Mouse (Mus musculus): Measurements from ENCODE around the gene Cdh4.

The Cdh4 gene

GRCm38 (mm10) chr2:179538535-179538934 lies 96.3 kb downstream of the Cdh4 start:
- no peak for ATAC-seq (ENCODE audit: low TSS enrichment)

GRCm38 (mm10) chr2:179539532-179540245 lies 97.5 kb downstream of the Cdh4 start:
- no peak for ATAC-seq (ENCODE audit: low TSS enrichment)

- no peak for ATAC-seq (ENCODE audit: low TSS enrichment)
These were observed 98.9 kb downstream of the Cdh4 start for GRCm38 (mm10) chr2:179541096-179541495.

DNA sequence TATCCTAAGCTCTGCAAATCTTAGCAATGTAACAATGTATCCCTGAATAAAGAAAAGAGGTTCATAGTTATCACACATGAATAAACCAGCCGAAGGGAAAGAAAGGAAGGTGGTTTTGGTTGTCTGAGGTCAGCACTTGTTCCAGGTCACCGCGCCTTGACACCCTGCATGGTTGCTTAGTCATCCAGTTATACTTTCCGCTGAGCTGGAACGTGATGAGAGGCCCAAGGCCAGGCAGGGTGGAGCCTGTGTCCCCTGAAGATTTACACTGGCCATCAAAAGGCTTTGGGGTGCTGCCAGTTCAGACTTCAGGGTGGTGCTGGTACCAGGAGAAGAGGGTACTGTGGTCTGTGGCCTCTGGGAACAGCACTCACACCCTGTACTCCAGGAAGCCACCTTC lies 105.4 kb downstream of the Cdh4 start:
- ATAC-seq (ENCODE audit: low TSS enrichment): no peak

- no peak for ATAC-seq (ENCODE audit: low TSS enrichment)
These were observed 113.7 kb downstream of the Cdh4 start for GRCm38 (mm10) chr2:179555928-179556327.

DNA sequence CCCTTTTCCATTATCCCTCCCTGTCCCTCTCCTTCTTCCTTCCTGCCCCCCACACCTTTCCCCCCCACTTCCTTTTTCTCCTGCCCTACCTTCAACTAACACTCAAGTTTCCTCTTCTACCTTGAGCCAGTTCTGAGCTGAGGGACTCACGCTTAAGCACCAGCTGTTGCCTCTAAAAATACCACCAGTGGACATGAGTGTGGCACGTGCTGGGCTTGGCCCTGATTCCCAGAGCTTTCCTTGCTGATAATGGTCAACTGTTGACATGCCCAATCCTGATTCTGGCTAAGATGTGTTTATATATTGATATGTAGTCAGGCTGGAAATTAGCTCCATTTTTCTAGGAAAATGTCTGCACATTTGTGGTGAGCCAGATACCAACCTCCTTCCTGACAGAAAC lies 120.1 kb downstream of the Cdh4 start:
- ATAC-seq (ENCODE audit: low TSS enrichment): no peak

DNA sequence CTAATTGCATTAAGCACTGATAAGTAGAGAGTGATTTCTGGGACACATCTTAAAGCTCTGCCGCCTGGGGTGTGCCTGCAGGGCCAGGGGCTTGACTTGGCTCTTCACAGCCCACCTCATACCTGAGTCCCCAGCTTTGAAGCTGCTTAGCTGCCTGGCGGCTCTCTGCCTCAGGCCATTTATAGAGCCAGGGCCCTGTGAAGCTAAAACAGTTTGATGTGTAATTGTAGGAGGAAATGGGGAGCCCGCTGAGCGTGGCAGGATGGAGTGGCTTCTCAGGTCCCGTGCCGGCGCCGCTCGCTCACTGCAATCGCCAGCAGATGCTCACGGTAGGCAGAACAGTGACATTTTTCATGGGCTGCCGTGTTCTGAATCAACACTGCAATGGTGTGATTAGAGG lies 123.4 kb downstream of the Cdh4 start:
- 0 out of 2 replicates have a peak, but pooled peaks have one; percentile 23 for ATAC-seq (ENCODE audit: low TSS enrichment)

DNA sequence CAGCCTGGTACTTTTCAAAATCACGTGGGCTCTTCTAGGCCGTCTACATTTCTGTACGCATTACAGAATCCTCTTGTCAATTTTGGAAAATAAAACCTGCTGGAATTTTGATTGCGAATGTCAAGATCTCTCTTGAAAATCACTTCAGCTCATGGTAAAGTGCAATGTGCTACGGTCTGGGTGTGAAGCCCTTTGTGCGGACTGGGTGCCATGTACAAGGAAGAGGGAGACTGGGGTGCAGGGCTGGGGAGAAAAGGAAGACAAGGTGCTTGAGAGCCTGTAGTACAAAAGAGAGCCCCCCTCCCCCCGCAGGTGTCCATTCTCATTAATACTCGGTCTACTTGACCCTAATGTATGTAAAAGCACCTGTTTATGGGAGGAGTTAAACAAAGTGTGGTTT lies 125.7 kb downstream of the Cdh4 start:
- ATAC-seq (ENCODE audit: low TSS enrichment): no peak

DNA sequence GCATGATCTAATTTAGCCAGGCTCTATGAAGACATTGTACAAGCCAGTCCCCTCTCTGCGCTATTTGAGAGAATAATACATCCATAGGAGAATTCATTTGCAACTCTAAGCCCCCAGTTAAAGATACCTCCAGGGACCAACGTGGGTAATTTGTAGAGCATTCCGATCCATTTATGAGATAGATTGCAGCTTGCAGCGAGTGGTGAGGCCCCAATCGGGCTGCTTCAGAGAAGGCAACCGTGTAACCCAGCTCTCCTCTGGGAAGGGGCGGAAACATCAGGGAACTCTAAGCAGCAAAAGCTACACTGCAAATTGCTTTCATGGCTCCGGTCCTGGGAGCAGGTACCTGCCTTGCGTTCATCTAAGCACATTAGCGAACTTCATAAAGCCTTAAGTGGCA lies 126.9 kb downstream of the Cdh4 start:
- ATAC-seq (ENCODE audit: low TSS enrichment): no peak

- ATAC-seq (ENCODE audit: low TSS enrichment): no peak
These were observed 129.0 kb downstream of the Cdh4 start for GRCm38 (mm10) chr2:179571175-179571769.

- no peak for ATAC-seq (ENCODE audit: low TSS enrichment)
These were observed 131.1 kb downstream of the Cdh4 start for GRCm38 (mm10) chr2:179573331-179573730.

DNA sequence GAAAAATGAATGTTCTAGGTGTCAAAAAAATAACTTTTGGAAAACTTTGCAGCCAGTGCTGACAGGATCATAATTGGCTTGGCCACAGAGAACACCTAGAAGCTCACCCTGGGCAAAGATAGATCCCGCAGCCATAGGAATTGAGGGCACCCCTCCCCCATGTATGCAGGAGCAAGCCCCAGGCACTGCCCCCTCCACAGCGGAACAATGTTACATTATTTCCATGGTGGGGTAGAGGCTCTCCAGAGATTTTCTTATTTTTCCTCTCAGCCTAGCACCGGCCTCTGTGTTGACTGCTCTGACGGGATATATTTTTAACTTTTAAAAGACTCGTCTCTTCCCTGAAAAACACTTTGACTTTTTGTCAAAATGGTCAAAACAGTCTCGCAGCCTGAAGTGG lies 131.6 kb downstream of the Cdh4 start:
- ATAC-seq (ENCODE audit: low TSS enrichment): no peak

DNA sequence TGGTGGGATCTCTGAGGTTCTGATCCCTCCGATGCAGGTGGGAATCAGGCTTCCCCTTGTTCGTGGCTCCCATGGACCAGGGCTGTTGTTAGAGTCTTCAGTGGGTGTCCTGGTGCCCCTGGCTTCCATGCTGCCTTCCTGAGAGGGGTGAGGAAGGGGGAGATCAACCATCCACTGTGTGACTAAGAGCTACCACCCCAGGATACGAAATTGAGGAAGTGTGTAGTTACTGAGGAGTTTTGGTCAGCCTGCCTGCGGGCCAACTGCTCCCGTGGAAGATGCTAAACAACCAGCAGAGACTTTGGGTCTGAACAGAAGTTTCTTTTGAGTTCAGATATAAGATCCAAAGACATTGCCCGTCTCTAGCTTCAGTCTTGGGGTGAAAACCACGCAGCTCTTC lies 133.4 kb downstream of the Cdh4 start:
- ATAC-seq (ENCODE audit: low TSS enrichment): no peak

GRCm38 (mm10) chr2:179576221-179576620 lies 134.0 kb downstream of the Cdh4 start:
- ATAC-seq (ENCODE audit: low TSS enrichment): no peak

- ATAC-seq (ENCODE audit: low TSS enrichment): no peak
These were observed 136.1 kb downstream of the Cdh4 start for GRCm38 (mm10) chr2:179578329-179578728.

GRCm38 (mm10) chr2:179578842-179579241 lies 136.6 kb downstream of the Cdh4 start:
- no peak for ATAC-seq (ENCODE audit: low TSS enrichment)

- ATAC-seq (ENCODE audit: low TSS enrichment): no peak
These were observed 138.2 kb downstream of the Cdh4 start for GRCm38 (mm10) chr2:179580415-179580814.

DNA sequence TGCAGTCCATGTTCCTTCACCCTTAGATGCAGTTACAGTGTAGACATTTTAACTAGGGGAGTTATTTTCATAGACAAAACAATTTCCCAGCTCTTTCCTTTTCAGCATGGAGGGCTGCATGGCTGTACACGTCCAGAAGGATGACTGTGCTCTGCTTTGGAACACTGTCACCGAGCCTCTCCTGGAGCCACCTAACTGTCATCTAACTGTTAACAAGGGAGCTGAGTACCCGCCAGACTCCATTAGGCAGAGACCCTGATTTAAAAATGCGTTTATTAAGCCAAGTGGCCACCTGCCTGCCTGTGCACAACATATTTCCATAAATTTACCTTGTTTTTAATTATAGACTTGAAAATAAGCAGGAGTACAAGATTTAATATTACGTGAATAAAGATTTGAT lies 138.8 kb downstream of the Cdh4 start:
- ATAC-seq (ENCODE audit: low TSS enrichment): no peak

DNA sequence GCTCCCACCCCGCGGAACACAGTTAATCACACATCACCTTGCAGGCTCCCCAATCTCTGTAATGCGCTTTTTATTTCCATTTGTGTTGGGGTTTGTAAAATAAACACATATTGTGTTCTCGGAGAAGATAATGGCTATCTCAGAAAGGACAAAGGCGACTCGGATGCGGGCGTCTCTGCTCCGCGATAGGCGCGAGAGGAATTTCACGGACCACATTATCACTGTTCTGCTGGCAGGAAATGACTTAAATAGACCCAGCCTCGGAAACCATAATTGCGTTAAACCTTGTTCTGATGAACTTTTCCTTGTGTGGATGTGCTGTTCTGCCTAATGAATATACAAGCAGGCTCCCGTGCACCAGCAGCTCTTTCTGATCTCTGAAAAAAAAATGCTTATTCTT lies 140.7 kb downstream of the Cdh4 start:
- no peak for ATAC-seq (ENCODE audit: low TSS enrichment)

GRCm38 (mm10) chr2:179584672-179585071 lies 142.4 kb downstream of the Cdh4 start:
- ATAC-seq (ENCODE audit: low TSS enrichment): no peak

- ATAC-seq (ENCODE audit: low TSS enrichment): peak; percentile 86
These were observed 144.2 kb downstream of the Cdh4 start for GRCm38 (mm10) chr2:179586436-179586835.

- ATAC-seq (ENCODE audit: low TSS enrichment): peak; percentile 64
These were observed 144.8 kb downstream of the Cdh4 start for GRCm38 (mm10) chr2:179587069-179587468.

DNA sequence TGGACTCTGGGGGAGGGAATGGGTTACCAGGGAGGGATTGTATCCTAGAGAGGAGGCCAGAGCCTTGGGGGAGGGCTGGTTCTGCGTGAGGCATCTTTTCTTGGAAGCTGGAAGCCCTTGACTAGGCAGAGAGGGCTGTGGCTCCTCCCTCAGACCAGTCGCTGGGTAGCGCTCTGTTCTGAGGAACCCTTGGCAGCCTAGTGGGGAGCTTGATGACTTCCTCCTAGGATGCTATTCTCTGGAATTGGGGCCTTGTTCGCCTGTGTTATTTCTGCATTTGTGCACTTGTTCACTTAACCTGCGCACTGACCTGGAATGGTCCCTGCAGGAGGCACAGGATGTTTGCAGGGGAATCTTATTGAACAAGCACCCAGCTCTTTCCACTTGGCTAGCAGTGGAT lies 149.4 kb downstream of the Cdh4 start:
- ATAC-seq (ENCODE audit: low TSS enrichment): no peak

- ATAC-seq (ENCODE audit: low TSS enrichment): no peak
These were observed 152.8 kb downstream of the Cdh4 start for GRCm38 (mm10) chr2:179595013-179595412.
